Mouse (Mus musculus) heart, adult 11 months (tissue): ENCODE results near the gene Prss41.

Source experiments
- DNase-seq: peaks from one replicate; pipeline ENCODE4 v3.0.0; 2022

The Prss41 gene

GRCm38 (mm10) chr17:23823614-23824013 lies 20.4 kb downstream of the Prss41 start:
- DNase-seq, result no peak

GRCm38 (mm10) chr17:23823018-23823417 lies 21.0 kb downstream of the Prss41 start:
- no peak for DNase-seq

- no peak for DNase-seq
Observed at GRCm38 (mm10) chr17:23822094-23822493, 21.9 kb downstream of the Prss41 start.

- no peak for DNase-seq
Observed at GRCm38 (mm10) chr17:23820731-23821130, 23.2 kb downstream of the Prss41 start.

GRCm38 (mm10) chr17:23819235-23819634 lies 24.7 kb downstream of the Prss41 start:
- peak; percentile 91 for DNase-seq

- peak; percentile 76 for DNase-seq
Observed at GRCm38 (mm10) chr17:23818579-23818978, 25.4 kb downstream of the Prss41 start.

GRCm38 (mm10) chr17:23815641-23816040 lies 28.3 kb downstream of the Prss41 start:
- DNase-seq, result peak; percentile 93

- DNase-seq, result no peak
Observed at GRCm38 (mm10) chr17:23807918-23808317, 36.1 kb downstream of the Prss41 start.

GRCm38 (mm10) chr17:23806867-23807266 lies 37.1 kb downstream of the Prss41 start:
- peak; percentile 95 for DNase-seq

GRCm38 (mm10) chr17:23804426-23805085 lies 39.4 kb downstream of the Prss41 start:
- no peak for DNase-seq

GRCm38 (mm10) chr17:23803366-23804041 lies 40.5 kb downstream of the Prss41 start:
- DNase-seq, result no peak

GRCm38 (mm10) chr17:23802746-23803365 lies 41.1 kb downstream of the Prss41 start:
- peak; percentile 100 for DNase-seq

GRCm38 (mm10) chr17:23801627-23802026 lies 42.3 kb downstream of the Prss41 start:
- DNase-seq, result peak; percentile 93

GRCm38 (mm10) chr17:23797316-23797715 lies 46.7 kb downstream of the Prss41 start:
- no peak for DNase-seq

GRCm38 (mm10) chr17:23795323-23795722 lies 48.6 kb downstream of the Prss41 start:
- DNase-seq, result no peak

GRCm38 (mm10) chr17:23791079-23791357 lies 53.0 kb downstream of the Prss41 start:
- no peak for DNase-seq

GRCm38 (mm10) chr17:23790269-23791078 lies 53.5 kb downstream of the Prss41 start, which contains the start of gene Srrm2:
Srrm2 (plus strand) TSS chr17:23790532.
- DNase-seq, result peak; percentile 94

- no peak for DNase-seq
Observed at GRCm38 (mm10) chr17:23789749-23790268, 54.2 kb downstream of the Prss41 start.

- DNase-seq, result no peak
Observed at GRCm38 (mm10) chr17:23788973-23789372, 55.0 kb downstream of the Prss41 start.
